Mouse (Mus musculus) MEL (cell line): Measurements from ENCODE around the gene Tent4a. TPM values are rescaled to one million over a fixed set of nuclear protein-coding genes. Genes with fewer than 3 reads are reported as not detected.

Source experiments
- DNase-seq: peaks from one replicate; pipeline ENCODE4 v3.0.0; 2011; ENCODE audit warnings: low read depth, low spot score
- H3K27ac ChIP-seq: 2 replicates; pipeline ENCODE4 v1.5.1; 2012; ENCODE audit warnings: low read depth, mild to moderate bottlenecking, control low read depth, low read length, moderate library complexity; ENCODE audit not compliant: control insufficient read depth
- H3K27me3 ChIP-seq, 2 experiments: fragments of 150-350 bp in 1 of 2; sonication (generic) in 1 of 2; 2 replicates each; pipeline ENCODE4 v1.6.1; 2012; ENCODE audit warnings: low read length in 2 of 2, mild to moderate bottlenecking in 2 of 2, improper control_type of control experiment in 1 of 2, moderate library complexity in 1 of 2; ENCODE audit not compliant: insufficient read depth in 2 of 2, control insufficient read depth in 1 of 2
- H3K36me3 ChIP-seq, 2 experiments: 2 replicates each; pipeline ENCODE4 v1.6.1; 2012 to 2014; ENCODE audit warnings: low read length in 2 of 2, improper control_type of control experiment in 1 of 2, inconsistent platforms in 1 of 2, mild to moderate bottlenecking in 1 of 2; ENCODE audit not compliant: insufficient read depth in 2 of 2, control insufficient read depth in 1 of 2
- H3K4me1 ChIP-seq, 2 experiments: fragments of 150-350 bp in 1 of 2; sonication (generic) in 1 of 2; 2 replicates each; pipeline ENCODE4 v1.6.1; 2012; ENCODE audit warnings: low read length in 2 of 2, improper control_type of control experiment in 1 of 2, mild to moderate bottlenecking in 1 of 2; ENCODE audit not compliant: insufficient read depth in 2 of 2, control insufficient read depth in 1 of 2
- H3K4me3 ChIP-seq, 2 experiments: fragments of 150-350 bp in 1 of 2; sonication (generic) in 1 of 2; 2 replicates each; pipeline ENCODE4 v1.5.1; 2012; ENCODE audit warnings: low read depth in 2 of 2, low read length in 2 of 2, mild to moderate bottlenecking in 2 of 2, moderate library complexity in 2 of 2, control low read depth in 1 of 2, improper control_type of control experiment in 1 of 2; ENCODE audit not compliant: control insufficient read depth in 1 of 2, insufficient read depth in 1 of 2
- H3K79me2 ChIP-seq: 2 replicates; pipeline ENCODE4 v1.6.1; 2012; ENCODE audit warnings: mild to moderate bottlenecking, low read length, moderate library complexity; ENCODE audit not compliant: control insufficient read depth, poor library complexity, insufficient read depth
- H3K9ac ChIP-seq: 2 replicates; pipeline ENCODE4 v1.6.1; 2012; ENCODE audit warnings: low read depth, mild to moderate bottlenecking, control low read depth, low read length, moderate library complexity; ENCODE audit not compliant: control insufficient read depth, poor library complexity, severe bottlenecking
- H3K9me3 ChIP-seq: fragments of 150-350 bp; sonication (generic); replicated peaks from 2 replicates; pipeline ENCODE4 v1.6.1; 2012; ENCODE audit warnings: mild to moderate bottlenecking, low read length, improper control_type of control experiment, moderate library complexity; ENCODE audit not compliant: insufficient read depth
- CHD1 ChIP-seq: IDR thresholded peaks from 2 replicates; pipeline ENCODE4 v1.6.1; 2012; ENCODE audit warnings: low read depth, mild to moderate bottlenecking, inconsistent platforms, low read length, improper control_type of control experiment
- CHD2 ChIP-seq: IDR thresholded peaks from 2 replicates; pipeline ENCODE4 v1.6.1; 2011; ENCODE audit warnings: low read length, improper control_type of control experiment
- E2F4 ChIP-seq: IDR thresholded peaks from 2 replicates; pipeline ENCODE4 v1.6.1; 2011; ENCODE audit warnings: low read depth, low read length, improper control_type of control experiment, borderline replicate concordance
- EP300 ChIP-seq, 2 experiments: IDR thresholded peaks; 2 replicates each; pipeline ENCODE4 v1.6.1; 2011; ENCODE audit warnings: improper control_type of control experiment in 2 of 2, low read length in 2 of 2, low read depth in 1 of 2, mild to moderate bottlenecking in 1 of 2
- ETS1 ChIP-seq: IDR thresholded peaks from 2 replicates; pipeline ENCODE4 v1.6.1; 2012; ENCODE audit warnings: low read depth, mild to moderate bottlenecking, inconsistent platforms, low read length, improper control_type of control experiment, moderate library complexity
- GABPA ChIP-seq: IDR thresholded peaks from 2 replicates; pipeline ENCODE4 v1.6.1; 2012; ENCODE audit warnings: low read depth, mild to moderate bottlenecking, inconsistent platforms, low read length, improper control_type of control experiment, moderate library complexity
- GATA1 ChIP-seq: IDR thresholded peaks from 2 replicates; pipeline ENCODE4 v1.6.1; 2011; ENCODE audit warnings: low read depth, low read length, improper control_type of control experiment
- HCFC1 ChIP-seq: IDR thresholded peaks from 2 replicates; pipeline ENCODE4 v1.6.1; 2012; ENCODE audit warnings: low read depth, mild to moderate bottlenecking, inconsistent platforms, low read length, improper control_type of control experiment, moderate library complexity
- JUND ChIP-seq: IDR thresholded peaks from 2 replicates; pipeline ENCODE4 v1.6.1; 2011; ENCODE audit warnings: low read depth, mild to moderate bottlenecking, improper control_type of control experiment, low read length
- KAT2A ChIP-seq: conservative IDR thresholded peaks from 2 replicates; pipeline ENCODE4 v1.6.1; 2012; ENCODE audit warnings: low read depth, low read length, improper control_type of control experiment, inconsistent platforms
- MAFK ChIP-seq: IDR thresholded peaks from 2 replicates; pipeline ENCODE4 v1.6.1; 2011; ENCODE audit warnings: low read depth, mild to moderate bottlenecking, low read length, improper control_type of control experiment, borderline replicate concordance
- MAX ChIP-seq: IDR thresholded peaks from 2 replicates; pipeline ENCODE4 v1.6.1; 2011; ENCODE audit warnings: low read length, improper control_type of control experiment
- MAZ ChIP-seq: IDR thresholded peaks from 2 replicates; pipeline ENCODE4 v1.6.1; 2012; ENCODE audit warnings: low read depth, mild to moderate bottlenecking, inconsistent platforms, low read length, improper control_type of control experiment
- POLR2AphosphoS5 ChIP-seq: IDR thresholded peaks from 2 replicates; pipeline ENCODE4 v1.6.1; 2012; ENCODE audit warnings: low read depth, borderline replicate concordance, mild to moderate bottlenecking, inconsistent platforms, low read length, moderate library complexity, mixed read lengths
- RAD21 ChIP-seq: IDR thresholded peaks from 2 replicates; pipeline ENCODE4 v1.6.1; 2011; ENCODE audit warnings: mild to moderate bottlenecking, low read depth, low read length, improper control_type of control experiment
- SIN3A ChIP-seq: IDR thresholded peaks from 2 replicates; pipeline ENCODE4 v1.6.1; 2012; ENCODE audit warnings: low read length, improper control_type of control experiment, inconsistent platforms
- TAL1 ChIP-seq: IDR thresholded peaks from 2 replicates; pipeline ENCODE4 v1.6.1; 2012; ENCODE audit warnings: mild to moderate bottlenecking, inconsistent platforms, low read length, moderate library complexity, mixed read lengths
- UBTF ChIP-seq: IDR thresholded peaks from 2 replicates; pipeline ENCODE4 v1.6.1; 2012; ENCODE audit warnings: low read depth, mild to moderate bottlenecking, inconsistent platforms, low read length, improper control_type of control experiment, moderate library complexity, borderline replicate concordance; ENCODE audit not compliant: insufficient read depth
- USF1 ChIP-seq: IDR thresholded peaks from 2 replicates; pipeline ENCODE4 v1.6.1; 2014; ENCODE audit warnings: low read depth, mild to moderate bottlenecking, inconsistent platforms, low read length, improper control_type of control experiment, moderate library complexity
- USF2 ChIP-seq, 2 experiments: IDR thresholded peaks; 2 replicates each; pipeline ENCODE4 v1.6.1; 2011 to 2012; ENCODE audit warnings: improper control_type of control experiment in 2 of 2, low read length in 2 of 2, borderline replicate concordance in 1 of 2, inconsistent platforms in 1 of 2, low read depth in 1 of 2, mild to moderate bottlenecking in 1 of 2; ENCODE audit not compliant: insufficient read depth in 1 of 2
- ZKSCAN1 ChIP-seq: IDR thresholded peaks from 2 replicates; pipeline ENCODE4 v1.6.1; 2012; ENCODE audit warnings: low read depth, mild to moderate bottlenecking, inconsistent platforms, low read length, improper control_type of control experiment, moderate library complexity
- ZMIZ1 ChIP-seq: IDR thresholded peaks from 2 replicates; pipeline ENCODE4 v1.6.1; 2012; ENCODE audit warnings: low read depth, mild to moderate bottlenecking, inconsistent platforms, low read length, improper control_type of control experiment, moderate library complexity
- ZNF384 ChIP-seq: IDR thresholded peaks from 2 replicates; pipeline ENCODE4 v1.6.1; 2012; ENCODE audit warnings: low read depth, mild to moderate bottlenecking, inconsistent platforms, low read length, improper control_type of control experiment
- polyA plus RNA-seq, 2 experiments: library from polyadenylated mRNA; stranded (reverse) in 1 of 2; unstranded in 1 of 2; fragments of >175 nt in 1 of 2; fragments of >200 nt in 1 of 2; gene quantifications; 2 replicates each; pipeline versions ENCODE4 v1.2.1 to v1.2.4; 2012; ENCODE audit warnings: low replicate concordance in 2 of 2, low read depth in 1 of 2; ENCODE audit not compliant: insufficient read length in 2 of 2, insufficient read depth in 1 of 2, missing spikeins in 1 of 2
- total RNA-seq: library from RNA; depleted of rRNA; stranded (reverse); fragments of 300-350 nt; gene quantifications from 2 replicates; pipeline ENCODE4 v1.2.3, GENCODE M21; 2012

Gene Tent4a
- total and polyA plus RNA-seq, 3 experiments = 12.2 to 18.4 TPM; not detected in 1

DNA sequence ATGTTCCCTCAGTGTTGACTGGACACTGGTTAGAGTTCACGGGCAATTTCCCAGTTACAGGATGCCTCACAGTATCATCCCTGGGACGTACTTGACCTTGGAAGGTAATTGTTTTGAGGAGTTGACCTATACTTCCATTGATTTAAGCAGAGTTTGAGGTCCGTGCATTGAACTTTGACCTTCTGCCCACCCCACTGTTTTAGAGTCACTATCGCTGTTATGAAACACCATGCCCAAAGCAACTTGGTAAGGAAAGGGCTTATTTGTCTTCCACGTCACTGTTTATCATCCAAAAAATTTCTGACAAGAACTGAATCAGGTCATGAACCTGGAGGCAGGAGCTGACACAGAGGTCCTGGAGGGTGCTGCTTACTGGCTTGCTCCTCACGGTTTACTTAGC, 48.0 kb upstream of the Tent4a start:
- H3K9ac ChIP-seq = no peak overlapping the region
- H3K4me1 ChIP-seq = no peaks in the 10 kb centered on the region
- no peak for TF ChIP-seq GATA1
- no peak for TF ChIP-seq JUND
- no peak for TF ChIP-seq E2F4
- no peak for TF ChIP-seq KAT2A
- no peak for TF ChIP-seq CHD1
- no peak for TF ChIP-seq MAZ
- no peak for TF ChIP-seq MAX
- no peak for TF ChIP-seq RAD21
- no peak for TF ChIP-seq USF2 (IDR thresholded peaks at IDR 0.05; ENCODE audit: borderline replicate concordance in 1 of 2, insufficient read depth in 1 of 2, low read depth in 1 of 2, low read length in 2 of 2)
- TF ChIP-seq TAL1 = no peak
- TF ChIP-seq ZNF384 = no peak
- TF ChIP-seq POLR2AphosphoS5 = no peak
- TF ChIP-seq GABPA = no peak
- TF ChIP-seq ZKSCAN1 = no peak
- no peak for TF ChIP-seq ETS1
- TF ChIP-seq ZMIZ1 = no peak
- TF ChIP-seq HCFC1 = no peak
- TF ChIP-seq EP300 (IDR thresholded peaks at IDR 0.05; ENCODE audit: low read depth in 1 of 2, low read length in 2 of 2) = no peak
- no peak for TF ChIP-seq CHD2
- TF ChIP-seq SIN3A = no peak
- no peak for DNase-seq
- H3K79me2 ChIP-seq = no peaks in the 10 kb centered on the region
- H3K27ac ChIP-seq = no peak overlapping the region
- no peaks in the 10 kb centered on the region for H3K36me3 ChIP-seq
- H3K9me3 ChIP-seq = no peaks in the 10 kb centered on the region
- no peaks in the 10 kb centered on the region for H3K27me3 ChIP-seq
- H3K4me3 ChIP-seq = no peak overlapping the region

DNA sequence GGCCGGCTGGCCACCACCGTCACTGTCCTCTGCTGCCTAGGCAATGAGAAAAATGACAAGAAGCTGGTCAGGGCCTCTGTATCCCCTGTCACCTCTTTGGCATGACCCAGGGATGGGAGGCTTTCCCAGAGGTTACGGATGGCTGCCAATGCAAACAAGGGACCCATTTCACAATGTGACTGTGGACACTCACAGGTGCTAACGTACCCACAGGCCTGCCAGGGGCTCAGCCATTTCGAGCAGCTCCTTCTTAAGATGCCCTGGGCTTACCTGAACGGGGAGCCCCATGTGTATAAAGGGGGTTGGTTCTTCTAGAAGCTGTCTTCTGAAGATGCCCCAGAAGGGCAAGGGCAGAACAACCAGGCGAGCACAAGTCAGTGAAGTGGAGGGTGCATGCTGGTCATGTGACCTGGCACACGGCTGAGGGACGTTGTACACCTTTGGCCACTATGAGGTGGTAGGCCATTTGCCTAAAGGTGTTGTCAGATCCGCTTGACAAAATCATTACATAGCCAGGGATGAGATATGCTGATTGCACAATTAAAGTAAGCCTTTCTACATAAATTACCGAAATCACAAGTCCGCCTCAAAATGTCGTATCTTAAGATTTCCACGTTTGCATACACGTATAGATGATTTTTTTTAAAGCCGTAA, 42.9 kb upstream of the Tent4a start:
- H3K27ac ChIP-seq = no peak overlapping the region
- no peak overlapping the region for H3K4me3 ChIP-seq
- no peak overlapping the region for H3K9ac ChIP-seq
- TF ChIP-seq UBTF = no peak
- no peak for TF ChIP-seq MAFK
- no peak for TF ChIP-seq USF1
- no peaks in the 10 kb centered on the region for H3K36me3 ChIP-seq
- no peaks in the 10 kb centered on the region for H3K27me3 ChIP-seq
- H3K4me1 ChIP-seq = no peaks in the 10 kb centered on the region
- no peaks in the 10 kb centered on the region for H3K79me2 ChIP-seq
- DNase-seq = no peak
- H3K9me3 ChIP-seq = no peaks in the 10 kb centered on the region
